Mouse (Mus musculus): Measurements from ENCODE around the gene Iqschfp.
"Not testable (repeated sequence)": the region's sequence is repeated elsewhere in the genome, so short reads cannot be mapped to it uniquely, and the experiment has no call there.

The Iqschfp gene

GRCm38 (mm10) chr3:68071395-68072386 lies 179.7 kb downstream of the Iqschfp start:
- DNase-seq (ENCODE audit: low spot score in 2 of 2) = no peak

GRCm38 (mm10) chr3:68077406-68077805 lies 185.4 kb downstream of the Iqschfp start:
- DNase-seq (ENCODE audit: low spot score in 2 of 2) = no peak

GRCm38 (mm10) chr3:68085024-68085423 lies 193.0 kb downstream of the Iqschfp start:
- no peak for DNase-seq (ENCODE audit: low spot score in 2 of 2)

GRCm38 (mm10) chr3:68092108-68092507 lies 200.1 kb downstream of the Iqschfp start:
- no peak for DNase-seq (ENCODE audit: low spot score in 2 of 2)

- no peak for DNase-seq (ENCODE audit: low spot score in 2 of 2)
Observed at GRCm38 (mm10) chr3:68096724-68097431, 204.8 kb downstream of the Iqschfp start.

GRCm38 (mm10) chr3:68099561-68099960 lies 207.5 kb downstream of the Iqschfp start:
- not testable (repeated sequence) for DNase-seq (ENCODE audit: low spot score in 2 of 2)

GRCm38 (mm10) chr3:68101343-68101742 lies 209.3 kb downstream of the Iqschfp start:
- no peak for DNase-seq (ENCODE audit: low spot score in 2 of 2)

- no peak for DNase-seq (ENCODE audit: low spot score in 2 of 2)
Observed at GRCm38 (mm10) chr3:68105081-68105685, 213.2 kb downstream of the Iqschfp start.

- no peak for DNase-seq (ENCODE audit: low spot score in 2 of 2)
Observed at GRCm38 (mm10) chr3:68121338-68121737, 229.3 kb downstream of the Iqschfp start.

GRCm38 (mm10) chr3:68126284-68126856 lies 234.3 kb downstream of the Iqschfp start:
- no peak for DNase-seq (ENCODE audit: low spot score in 2 of 2)

- no peak for DNase-seq (ENCODE audit: low spot score in 2 of 2)
Observed at GRCm38 (mm10) chr3:68130386-68130785, 238.4 kb downstream of the Iqschfp start.

GRCm38 (mm10) chr3:68138833-68139627 lies 247.0 kb downstream of the Iqschfp start:
- no peak for DNase-seq (ENCODE audit: low spot score in 2 of 2)

- DNase-seq (ENCODE audit: low spot score in 2 of 2) = no peak
Observed at GRCm38 (mm10) chr3:68150688-68151087, 258.7 kb downstream of the Iqschfp start.

GRCm38 (mm10) chr3:68160175-68160574 lies 268.1 kb downstream of the Iqschfp start:
- no peak for DNase-seq (ENCODE audit: low spot score in 2 of 2)

- DNase-seq (ENCODE audit: low spot score in 2 of 2) = no peak
Observed at GRCm38 (mm10) chr3:68160760-68161159, 268.7 kb downstream of the Iqschfp start.

GRCm38 (mm10) chr3:68178248-68178647 lies 286.2 kb downstream of the Iqschfp start:
- no peak for DNase-seq (ENCODE audit: low spot score in 2 of 2)

GRCm38 (mm10) chr3:68187471-68187870 lies 295.4 kb downstream of the Iqschfp start:
- no peak for DNase-seq (ENCODE audit: low spot score in 2 of 2)

GRCm38 (mm10) chr3:68189100-68189499 lies 297.1 kb downstream of the Iqschfp start:
- no peak for DNase-seq (ENCODE audit: low spot score in 2 of 2)

- no peak for DNase-seq (ENCODE audit: low spot score in 2 of 2)
Observed at GRCm38 (mm10) chr3:68196933-68197332, 304.9 kb downstream of the Iqschfp start.

GRCm38 (mm10) chr3:68201214-68201613 lies 309.2 kb downstream of the Iqschfp start:
- no peak for DNase-seq (ENCODE audit: low spot score in 2 of 2)
